Mouse (Mus musculus): ENCODE results near the gene Ccer1. TPM values are rescaled to one million over a fixed set of nuclear protein-coding genes. Genes with fewer than 3 reads are reported as not detected.
"Not testable (repeated sequence)": the region's sequence is repeated elsewhere in the genome, so short reads cannot be mapped to it uniquely, and the experiment has no call there.

Ccer1 gene
- total RNA-seq, 2 experiments from 2014 or later, result not detected

DNA sequence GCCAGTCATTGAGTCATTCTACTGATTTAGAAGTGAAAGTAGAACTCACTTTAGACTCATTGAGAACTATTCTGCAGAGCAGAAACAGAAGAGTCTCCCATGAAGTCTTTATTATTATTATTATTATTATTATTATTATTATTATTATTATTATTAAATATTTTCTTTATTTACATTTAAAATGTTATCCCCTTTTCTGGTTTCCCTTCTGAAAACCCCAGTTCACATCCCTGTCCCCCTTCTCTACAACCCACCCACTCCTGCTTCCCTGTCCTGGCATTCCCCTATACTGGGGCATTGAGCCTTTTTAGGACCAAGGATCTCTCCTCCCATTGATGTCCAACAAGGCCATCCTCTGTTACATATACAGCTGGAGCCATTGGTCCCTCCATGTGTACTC lies 33.8 kb downstream of the Ccer1 start, which contains the start of gene C030005K15Rik:
C030005K15Rik (minus strand) TSS at position 101 of the 400 bp plus-strand sequence.
- intact Hi-C loops (cut with DNase I); DNase-seq: not testable (repeated sequence)

Other genes starting within 250 kb of the Ccer1 start
- gene Dcn, start 213.4 kb upstream of the Ccer1 start, total RNA-seq (2021), result 100 to 1,000 TPM; 385 to 442 TPM
- 10 to 100 TPM; 87.3 to 94.1 TPM for gene Lum, start 127.9 kb upstream of the Ccer1 start, total RNA-seq (2021)
- gene Kera, start 86.2 kb upstream of the Ccer1 start, total RNA-seq (2021), result not detected
- gene Epyc, start 49.0 kb upstream of the Ccer1 start, total RNA-seq (2021), result under 1 TPM; 0.12 to 0.26 TPM
- not detected for gene C030005K15Rik, start 33.7 kb downstream of the Ccer1 start, total RNA-seq (2021)

Data from heart, postnatal 14 days (tissue).